Mouse (Mus musculus) intestine, postnatal 0 days (tissue): ENCODE results near the gene Sike1. TPM values are rescaled to one million over a fixed set of nuclear protein-coding genes. Genes with fewer than 3 reads are reported as not detected.
A peak's percentile ranks its signal among the peaks of the same experiment; 100 is the strongest.

Experiments used
- ATAC-seq: fragments of 200-750 bp; cut with Nextera tagmentation; 2 replicates; pipeline ENCODE4 v1.8.0; 2017; ENCODE audit warnings: mild to moderate bottlenecking, moderate TSS enrichment, moderate library complexity
- H3K27ac ChIP-seq: fragments of 300-500 bp; sonication (generic); 2 replicates; pipeline ENCODE4 v1.5.1; 2014; ENCODE audit warnings: mild to moderate bottlenecking, low read depth, low read length, moderate library complexity
- H3K27me3 ChIP-seq: fragments of 300-500 bp; sonication (generic); replicated peaks from 2 replicates; pipeline ENCODE4 v1.6.1; 2014; ENCODE audit warnings: low read length, mixed read lengths; ENCODE audit not compliant: control insufficient read depth, insufficient read depth
- H3K36me3 ChIP-seq: fragments of 300-500 bp; sonication (generic); 2 replicates; pipeline ENCODE4 v1.6.1; 2014; ENCODE audit warnings: mild to moderate bottlenecking, moderate library complexity; ENCODE audit not compliant: control insufficient read depth, insufficient read depth
- H3K4me1 ChIP-seq: fragments of 300-500 bp; sonication (generic); replicated peaks from 2 replicates; pipeline ENCODE4 v1.6.1; 2014; ENCODE audit warnings: antibody characterized with exemption, low read length, mixed read lengths; ENCODE audit not compliant: control insufficient read depth, insufficient read depth
- H3K4me2 ChIP-seq: fragments of 300-500 bp; sonication (generic); replicated peaks from 2 replicates; pipeline ENCODE4 v1.6.1; 2014; ENCODE audit warnings: low read depth, mild to moderate bottlenecking, moderate library complexity
- H3K4me3 ChIP-seq: fragments of 300-500 bp; sonication (generic); 2 replicates; pipeline ENCODE4 v1.5.1; 2014; ENCODE audit warnings: low read depth, low read length
- H3K9ac ChIP-seq: fragments of 300-500 bp; sonication (generic); 2 replicates; pipeline ENCODE4 v1.6.1; 2014; ENCODE audit warnings: mild to moderate bottlenecking, low read depth, low read length
- H3K9me3 ChIP-seq: fragments of 300-500 bp; sonication (generic); 2 replicates; pipeline ENCODE4 v1.6.1; 2016; ENCODE audit warnings: mixed run types; ENCODE audit not compliant: control insufficient read depth
- CTCF ChIP-seq: sonication (generic); IDR thresholded peaks from 2 replicates; pipeline ENCODE4 v1.5.1; 2016; ENCODE audit warnings: low read depth, mild to moderate bottlenecking, control low read depth, antibody characterized with exemption, moderate library complexity
- WGBS: fragments of 180-500 bp; shearing (Covaris S2); extraction: QIAGEN DNeasy Blood & Tissue Kit; methylation state at CpG from one replicate; pipeline ENCODE4 v1.1.7; 2014; 5-methylcytosine and 5-hydroxymethylcytosine counted together
- polyA plus RNA-seq: library from polyadenylated mRNA; unstranded; fragments of >200 nt; fragmentation: Nextera tagmentation; extraction: Ambion mirVana; gene quantifications from 2 replicates; pipeline ENCODE4 v1.2.1, GENCODE M21; 2015

Gene Sike1
- polyA plus RNA-seq, 1 experiment from 2014 or later: 36.6 TPM

GRCm38 (mm10) chr3:102964033-102964432 lies 31.5 kb upstream of the Sike1 start, which contains the start of gene Nr1h5:
Nr1h5 (minus strand) TSS chr3:102964133.
- no peak within 1 kb of the TSS for H3K4me2 ChIP-seq
- H3K27ac ChIP-seq: no peak within 1 kb of the TSS
- H3K4me1 ChIP-seq: no peaks in the 10 kb centered on the region
- H3K9ac ChIP-seq: no peak within 1 kb of the TSS
- 16% methylated on average over 3 of the region's 3 CpGs for WGBS
- no peaks in the 10 kb centered on the region for H3K9me3 ChIP-seq
- TF ChIP-seq CTCF: no peak
- H3K4me3 ChIP-seq: no peak within 1 kb of the TSS
- H3K27me3 ChIP-seq: no peaks in the 10 kb centered on the region
- no peaks in the 10 kb centered on the region for H3K36me3 ChIP-seq
- no peak for ATAC-seq

- H3K9ac ChIP-seq: no peak overlapping the region
- H3K9me3 ChIP-seq: no peaks in the 10 kb centered on the region
- H3K4me2 ChIP-seq: no peak overlapping the region
- H3K27me3 ChIP-seq: no peaks in the 10 kb centered on the region
- 50% methylated on average over 9 of the region's 9 CpGs for WGBS
- no peak overlapping the region for H3K27ac ChIP-seq
- H3K4me1 ChIP-seq: no peaks in the 10 kb centered on the region
- no peaks in the 10 kb centered on the region for H3K36me3 ChIP-seq
- H3K4me3 ChIP-seq: no peak overlapping the region
- no peak for TF ChIP-seq CTCF
- ATAC-seq: no peak
Measured at GRCm38 (mm10) chr3:102970067-102970466, 25.4 kb upstream of the Sike1 start.

DNA sequence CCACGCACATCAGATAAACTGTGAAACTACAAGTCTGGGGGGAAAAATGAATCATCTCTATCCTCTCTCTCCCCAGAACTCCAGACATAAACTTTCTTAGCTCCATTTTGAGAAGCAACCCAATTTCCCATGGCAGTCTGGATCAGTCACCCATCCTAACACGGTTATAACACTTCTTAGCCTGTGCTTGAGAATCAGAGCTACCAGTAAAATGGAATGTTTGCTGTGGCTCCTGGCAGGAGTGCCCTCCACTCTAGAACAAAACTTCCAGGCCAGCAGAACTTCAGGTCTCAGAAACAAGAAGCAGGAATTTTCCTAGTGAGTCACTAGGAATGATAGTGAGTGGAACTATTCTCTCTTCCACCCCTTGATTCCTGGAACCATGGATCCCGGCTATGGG lies 25.0 kb upstream of the Sike1 start:
- no peak overlapping the region for H3K27ac ChIP-seq
- H3K4me1 ChIP-seq: no peaks in the 10 kb centered on the region
- ATAC-seq: no peak
- H3K36me3 ChIP-seq: no peaks in the 10 kb centered on the region
- H3K9ac ChIP-seq: no peak overlapping the region
- no peaks in the 10 kb centered on the region for H3K27me3 ChIP-seq
- 66% methylated on average over 3 of the region's 3 CpGs for WGBS
- H3K9me3 ChIP-seq: no peaks in the 10 kb centered on the region
- TF ChIP-seq CTCF: no peak
- H3K4me2 ChIP-seq: no peak overlapping the region
- H3K4me3 ChIP-seq: no peak overlapping the region

GRCm38 (mm10) chr3:102976906-102977305 lies 18.6 kb upstream of the Sike1 start:
- H3K27me3 ChIP-seq: no peaks in the 10 kb centered on the region
- H3K9ac ChIP-seq: no peak overlapping the region
- 0 out of 2 replicates have a peak, but pooled peaks have one; percentile 10 for ATAC-seq
- H3K4me3 ChIP-seq: no peak overlapping the region
- 43% methylated on average over 4 of the region's 4 CpGs for WGBS
- no peaks in the 10 kb centered on the region for H3K4me1 ChIP-seq
- no peaks in the 10 kb centered on the region for H3K36me3 ChIP-seq
- no peak for TF ChIP-seq CTCF
- no peak overlapping the region for H3K27ac ChIP-seq
- no peak overlapping the region for H3K4me2 ChIP-seq
- H3K9me3 ChIP-seq: no peaks in the 10 kb centered on the region

- no peak overlapping the region for H3K4me2 ChIP-seq
- H3K4me1 ChIP-seq: no peaks in the 10 kb centered on the region
- H3K36me3 ChIP-seq: no peaks in the 10 kb centered on the region
- ATAC-seq: no peak
- no peak for TF ChIP-seq CTCF
- no peak overlapping the region for H3K4me3 ChIP-seq
- no peaks in the 10 kb centered on the region for H3K27me3 ChIP-seq
- no peak overlapping the region for H3K9ac ChIP-seq
- H3K27ac ChIP-seq: no peak overlapping the region
- no peaks in the 10 kb centered on the region for H3K9me3 ChIP-seq
- WGBS: 41% methylated on average over 10 of the region's 10 CpGs
Measured at GRCm38 (mm10) chr3:102979550-102980348, 15.8 kb upstream of the Sike1 start.

GRCm38 (mm10) chr3:102980349-102980736 lies 15.2 kb upstream of the Sike1 start:
- Histone ChIP-seq H3K9ac (no peak overlapping the region), H3K4me1 (no peaks in the 10 kb centered on the region), H3K27ac (no peak overlapping the region), H3K27me3 (no peaks in the 10 kb centered on the region), H3K4me2 (no peak overlapping the region), H3K4me3 (no peak overlapping the region), H3K9me3 (no peaks in the 10 kb centered on the region), H3K36me3 (no peaks in the 10 kb centered on the region)
- no peak for ATAC-seq
- 57% methylated on average over 3 of the region's 3 CpGs for WGBS
- no peak for TF ChIP-seq CTCF
